Mouse (Mus musculus) CH12.LX (cell line): Measurements from ENCODE around the gene Rgmb. TPM values are rescaled to one million over a fixed set of nuclear protein-coding genes. Genes with fewer than 3 reads are reported as not detected.

Source experiments
- DNase-seq: peaks from one replicate; pipeline ENCODE4 v3.0.0-alpha.2; 2013; ENCODE audit errors: extremely low read depth
- H3K27ac ChIP-seq: 2 replicates; pipeline ENCODE4 v1.5.1; 2012; ENCODE audit warnings: low read depth, mild to moderate bottlenecking, control low read depth, moderate library complexity; ENCODE audit not compliant: insufficient read depth
- H3K27me3 ChIP-seq: replicated peaks from 2 replicates; pipeline ENCODE3; 2012; ENCODE audit warnings: inconsistent platforms
- H3K36me3 ChIP-seq, 2 experiments: replicated peaks in 1 of 2; 2 replicates each; pipeline versions ENCODE3 to v1.6.1; 2012; ENCODE audit warnings: inconsistent platforms in 1 of 2, low read length in 1 of 2, mild to moderate bottlenecking in 1 of 2, mixed read lengths in 1 of 2, moderate library complexity in 1 of 2; ENCODE audit not compliant: control insufficient read depth in 1 of 2, insufficient read depth in 1 of 2
- H3K4me1 ChIP-seq, 2 experiments: 2 replicates each; pipeline ENCODE4 v1.6.1; 2012; ENCODE audit warnings: inconsistent platforms in 1 of 2, moderate library complexity in 1 of 2; ENCODE audit not compliant: insufficient read depth in 2 of 2, control insufficient read depth in 1 of 2
- H3K4me2 ChIP-seq: 2 replicates; pipeline ENCODE4 v1.6.1; 2012; ENCODE audit warnings: low read depth, mild to moderate bottlenecking, control low read depth; ENCODE audit not compliant: poor library complexity, insufficient read depth, severe bottlenecking
- H3K4me3 ChIP-seq, 3 experiments: fragments of 150-350 bp in 1 of 3; sonication (generic) in 1 of 3; replicated peaks in 1 of 3; 2 replicates each; pipeline versions ENCODE3 to v1.5.1; 2011 to 2012; ENCODE audit warnings: low read depth in 2 of 3, low read length in 2 of 3, mild to moderate bottlenecking in 2 of 3, moderate library complexity in 2 of 3, control low read depth in 1 of 3, improper control_type of control experiment in 1 of 3, inconsistent platforms in 1 of 3, mixed read lengths in 1 of 3; ENCODE audit not compliant: poor library complexity in 1 of 3
- H3K79me2 ChIP-seq: replicated peaks from 2 replicates; pipeline ENCODE4 v1.6.1; 2012; ENCODE audit warnings: mild to moderate bottlenecking, moderate library complexity; ENCODE audit not compliant: control insufficient read depth, poor library complexity, insufficient read depth, severe bottlenecking; ENCODE audit errors: extremely low read depth
- H3K9ac ChIP-seq: 2 replicates; pipeline ENCODE4 v1.6.1; 2012; ENCODE audit warnings: low read depth, mild to moderate bottlenecking, control low read depth, moderate library complexity; ENCODE audit not compliant: insufficient read depth
- H3K9me3 ChIP-seq: replicated peaks from 2 replicates; pipeline ENCODE3; 2012; ENCODE audit warnings: low read length, inconsistent platforms, mixed read lengths
- BHLHE40 ChIP-seq: IDR thresholded peaks from 2 replicates; pipeline ENCODE4 v1.6.1; 2011; ENCODE audit warnings: mild to moderate bottlenecking, low read depth, low read length, improper control_type of control experiment
- CHD2 ChIP-seq: IDR thresholded peaks from 2 replicates; pipeline ENCODE4 v1.6.1; 2011; ENCODE audit warnings: low read length, improper control_type of control experiment
- CTCF ChIP-seq, 2 experiments: IDR thresholded peaks in 1 of 2; conservative IDR thresholded peaks in 1 of 2; 2 replicates each; pipeline ENCODE4 v1.5.1; 2011 to 2012; ENCODE audit warnings: low read depth in 2 of 2, low read length in 2 of 2, improper control_type of control experiment in 1 of 2, inconsistent platforms in 1 of 2, mild to moderate bottlenecking in 1 of 2, moderate library complexity in 1 of 2
- ELF1 ChIP-seq: IDR thresholded peaks from 2 replicates; pipeline ENCODE4 v1.6.1; 2014; ENCODE audit warnings: low read depth, mild to moderate bottlenecking, inconsistent platforms, low read length, improper control_type of control experiment
- EP300 ChIP-seq: IDR thresholded peaks from 2 replicates; pipeline ENCODE4 v1.6.1; 2011; ENCODE audit warnings: low read length, improper control_type of control experiment
- ETS1 ChIP-seq: conservative IDR thresholded peaks from 2 replicates; pipeline ENCODE4 v1.6.1; 2012; ENCODE audit warnings: low read depth, mild to moderate bottlenecking, inconsistent platforms, low read length, improper control_type of control experiment, moderate library complexity
- MAFK ChIP-seq: IDR thresholded peaks from 2 replicates; pipeline ENCODE4 v1.6.1; 2011; ENCODE audit warnings: low read length, improper control_type of control experiment; ENCODE audit not compliant: insufficient replicate concordance
- MAX ChIP-seq: IDR thresholded peaks from 2 replicates; pipeline ENCODE4 v1.6.1; 2011; ENCODE audit warnings: low read length, improper control_type of control experiment
- MXI1 ChIP-seq: IDR thresholded peaks from 2 replicates; pipeline ENCODE4 v1.6.1; 2011; ENCODE audit warnings: mild to moderate bottlenecking, low read depth, low read length, improper control_type of control experiment
- NRF1 ChIP-seq: IDR thresholded peaks from 2 replicates; pipeline ENCODE4 v1.6.1; 2014; ENCODE audit warnings: low read depth, mild to moderate bottlenecking, inconsistent platforms, low read length, improper control_type of control experiment, moderate library complexity
- PAX5 ChIP-seq: IDR thresholded peaks from 2 replicates; pipeline ENCODE4 v1.6.1; 2012; ENCODE audit warnings: low read length, inconsistent platforms, mixed read lengths
- POLR2AphosphoS2 ChIP-seq: IDR thresholded peaks from 2 replicates; pipeline ENCODE4 v1.6.1; 2011; ENCODE audit warnings: low read depth, low read length, improper control_type of control experiment
- RCOR1 ChIP-seq: conservative IDR thresholded peaks from 2 replicates; pipeline ENCODE4 v1.6.1; 2012; ENCODE audit warnings: low read depth, mild to moderate bottlenecking, inconsistent platforms, low read length, improper control_type of control experiment
- SIN3A ChIP-seq: IDR thresholded peaks from 2 replicates; pipeline ENCODE4 v1.6.1; 2012; ENCODE audit warnings: low read length, improper control_type of control experiment, inconsistent platforms
- USF1 ChIP-seq: IDR thresholded peaks from 2 replicates; pipeline ENCODE4 v1.6.1; 2014; ENCODE audit warnings: low read depth, mild to moderate bottlenecking, inconsistent platforms, low read length, improper control_type of control experiment
- dilution Hi-C: fragments of 300-500 bp; cut with MboI; formaldehyde crosslinking; loops from 2 replicates; pipeline ENCODE4 v1.14.3; 2020; ENCODE audit warnings: low sequenced_read_pairs; ENCODE audit not compliant: extremely low pct_unique_long_range_greater_than_20kb, extremely low pct_ligation_motif_present
- in situ Hi-C: fragments of 300-500 bp; cut with MboI; formaldehyde crosslinking; loops from 3 replicates; pipeline ENCODE4 v1.14.3; 2019; ENCODE audit warnings: low sequenced_read_pairs, low pct_ligation_motif_present, low pct_unique_long_range_greater_than_20kb, mixed read lengths
- polyA plus RNA-seq: library from polyadenylated mRNA; unstranded; fragments of >175 nt; gene quantifications from 2 replicates; pipeline ENCODE4 v1.2.1, GENCODE M21; 2012; ENCODE audit warnings: low read depth; ENCODE audit not compliant: insufficient read length
- total RNA-seq, 2 experiments: library from RNA; depleted of rRNA; stranded (reverse); fragments of 300-350 nt in 1 of 2; fragments of >200 nt in 1 of 2; gene quantifications; 2 replicates each; pipeline ENCODE4 v1.2.3; 2012 to 2014

Gene Rgmb
- total and polyA plus RNA-seq, 3 experiments = 2.3 to 2.6 (median 2.3) TPM

DNA sequence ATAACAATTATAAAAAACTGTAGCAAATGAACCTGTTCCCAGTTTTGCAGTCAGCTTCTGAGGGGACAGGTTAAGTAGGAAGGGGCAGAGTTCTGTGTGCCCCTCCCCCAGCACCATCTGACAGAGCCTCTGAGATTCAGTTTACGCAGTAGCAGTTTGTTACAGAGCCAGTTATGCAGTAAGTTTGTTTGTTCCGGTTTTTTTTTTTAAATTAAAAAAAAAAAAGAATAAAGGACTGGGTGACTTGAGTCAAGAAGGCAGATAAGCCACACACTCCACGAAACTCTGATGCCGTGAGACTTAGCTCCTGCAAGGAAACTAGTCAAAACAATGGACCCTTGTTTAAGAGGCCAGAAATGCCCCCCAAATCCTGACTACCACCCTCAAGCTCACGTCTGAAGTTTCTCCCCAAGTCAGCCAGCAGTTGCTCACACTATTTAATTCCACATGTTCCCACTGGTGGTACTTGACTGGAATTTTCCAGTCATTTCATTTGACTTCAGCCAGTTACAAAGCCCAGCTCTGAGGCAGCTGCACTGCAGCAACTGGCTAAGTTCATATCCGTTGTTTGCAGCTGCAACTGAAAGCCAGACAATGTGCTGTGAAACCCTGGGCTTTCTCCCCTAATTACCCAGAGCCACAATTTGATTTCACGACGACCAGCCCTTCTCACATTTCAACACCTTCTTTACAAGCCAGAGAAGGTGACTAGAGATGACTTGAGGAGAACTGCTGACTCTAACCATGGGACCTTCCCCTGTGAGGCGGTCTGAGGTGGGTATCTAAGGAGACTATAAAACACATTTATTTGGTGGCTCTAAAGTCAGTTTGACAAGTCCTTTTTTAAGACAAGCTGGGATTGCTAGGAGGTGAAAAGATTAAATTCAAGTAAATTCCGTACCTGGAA, 22.1 kb downstream of the Rgmb start:
- no peak overlapping the region for H3K27ac ChIP-seq
- H3K4me2 ChIP-seq = no peak overlapping the region
- no peak for DNase-seq
- peaks cover 11 to 32% of the 10 kb centered on the region in 2 experiments for H3K36me3 ChIP-seq
- no peak overlapping the region for H3K4me3 ChIP-seq
- dilution Hi-C loops = no loop called here
- no peak for TF ChIP-seq MAFK
- H3K79me2 ChIP-seq = peaks cover 4% of the 10 kb centered on the region; the same call in 1 of the 2 replicates
- H3K9me3 ChIP-seq = no peaks in the 10 kb centered on the region
- in situ Hi-C loops = loop anchor here (25.0 kb wide), 1 partner anchor 1104 kb away; no protein-coding TSS in a partner anchor
- H3K4me1 ChIP-seq = peaks cover 0 to 38% of the 10 kb centered on the region in 2 experiments; a peak in 2 of 4 replicates
- H3K9ac ChIP-seq = no peak overlapping the region
- H3K27me3 ChIP-seq = no peaks in the 10 kb centered on the region

DNA sequence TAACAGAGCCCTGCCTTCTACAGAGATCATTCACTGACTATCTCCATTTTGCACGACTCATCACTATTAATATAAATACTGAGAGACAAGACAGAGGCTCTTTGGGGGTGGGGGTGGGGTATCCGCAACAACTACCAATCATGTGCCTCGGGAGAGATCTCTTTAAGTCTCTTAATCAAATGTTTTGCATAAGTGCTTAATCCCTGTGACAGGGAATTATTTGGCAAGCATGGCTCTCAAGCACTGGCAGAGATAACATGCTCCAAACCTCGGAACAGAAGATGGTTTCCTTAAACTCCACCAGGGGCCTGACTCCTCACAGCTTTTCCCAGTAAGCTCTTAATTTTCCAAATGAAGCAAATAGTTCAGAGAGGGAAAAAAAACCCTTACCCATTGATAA, 22.8 kb downstream of the Rgmb start:
- Histone ChIP-seq H3K36me3 (peaks cover 11 to 32% of the 10 kb centered on the region in 2 experiments), H3K27ac (no peak overlapping the region), H3K4me1 (peaks cover 0 to 35% of the 10 kb centered on the region in 2 experiments; a peak in 2 of 4 replicates), H3K4me2 (no peak overlapping the region), H3K4me3 (no peak overlapping the region), H3K27me3 (no peaks in the 10 kb centered on the region), H3K9me3 (no peaks in the 10 kb centered on the region), H3K79me2 (peaks cover 4% of the 10 kb centered on the region; the same call in 1 of the 2 replicates), H3K9ac (no peak overlapping the region)
- dilution Hi-C loops = no loop called here
- TF ChIP-seq RCOR1 = no peak
- no peak for TF ChIP-seq MAFK
- no peak for TF ChIP-seq PAX5
- TF ChIP-seq ETS1 = no peak
- no peak for TF ChIP-seq POLR2AphosphoS2
- no peak for TF ChIP-seq MXI1
- TF ChIP-seq EP300 = no peak
- TF ChIP-seq CHD2 = no peak
- TF ChIP-seq BHLHE40 = no peak
- no peak for TF ChIP-seq MAX
- no peak for TF ChIP-seq ELF1
- no peak for TF ChIP-seq NRF1
- no peak for TF ChIP-seq SIN3A
- TF ChIP-seq USF1 = no peak
- TF ChIP-seq CTCF (conservative IDR thresholded peaks at IDR 0.05 in 1 of 2, IDR thresholded peaks at IDR 0.05 in 1 of 2; ENCODE audit: low read depth in 2 of 2, low read length in 2 of 2) = no peak
- no peak for DNase-seq
- in situ Hi-C loops = loop anchor here (25.0 kb wide), 1 partner anchor 1104 kb away; no protein-coding TSS in a partner anchor
